Mouse (Mus musculus) lung, postnatal 0 days (tissue): Measurements from ENCODE around the gene Dpp6.

Source experiments
- CTCF ChIP-seq: IDR thresholded peaks from 2 replicates; pipeline ENCODE4 v1.5.1; 2016; ENCODE audit warnings: antibody characterized with exemption, mild to moderate bottlenecking
- EP300 ChIP-seq: IDR thresholded peaks from 2 replicates; pipeline ENCODE4 v1.6.1; 2016; ENCODE audit warnings: antibody characterized with exemption, mild to moderate bottlenecking, control low read depth

- TF ChIP-seq CTCF (no peak), EP300 (no peak)
Observed at GRCm38 (mm10) chr5:27156366-27156765, 339.4 kb downstream of the Dpp6 start.
